Mouse (Mus musculus) myocyte (in vitro differentiated cells): ENCODE results near the gene Bdkrb2. TPM values are rescaled to one million over a fixed set of nuclear protein-coding genes. Genes with fewer than 3 reads are reported as not detected.

ENCODE experiments used
- H3K27me3 ChIP-seq: one replicate; pipeline ENCODE4 v1.6.1; 2011; ENCODE audit not compliant: control insufficient read depth, insufficient read depth, insufficient read length
- H3K36me3 ChIP-seq: one replicate; pipeline ENCODE4 v1.6.1; 2011; ENCODE audit not compliant: control insufficient read depth, insufficient read depth
- H3K4me2 ChIP-seq: one replicate; pipeline ENCODE4 v1.6.1; 2011; ENCODE audit warnings: low read depth, control low read depth
- H3K4me3 ChIP-seq: one replicate; pipeline ENCODE4 v1.5.1; 2011; ENCODE audit warnings: mild to moderate bottlenecking, control low read depth, moderate library complexity
- H3K79me2 ChIP-seq: one replicate; pipeline ENCODE4 v1.6.1; 2011; ENCODE audit not compliant: control insufficient read depth, insufficient read depth
- H3ac ChIP-seq: one replicate; pipeline ENCODE4 v1.6.1; 2011; ENCODE audit not compliant: control insufficient read depth, insufficient read length
- CEBPB ChIP-seq: IDR thresholded peaks from 2 replicates; pipeline ENCODE4 v1.6.1; 2011; ENCODE audit warnings: mild to moderate bottlenecking, moderate library complexity; ENCODE audit not compliant: poor library complexity, insufficient read depth, severe bottlenecking
- E2F4 ChIP-seq: IDR thresholded peaks from one replicate; pipeline ENCODE4 v1.6.1; 2011; ENCODE audit warnings: mild to moderate bottlenecking, control low read depth, moderate library complexity; ENCODE audit not compliant: insufficient read depth
- MAX ChIP-seq: IDR thresholded peaks from one replicate; pipeline ENCODE4 v1.6.1; 2011; ENCODE audit warnings: low read depth, mild to moderate bottlenecking, control low read depth
- MYOD1 ChIP-seq, 3 experiments: IDR thresholded peaks; one replicate each; pipeline ENCODE4 v1.6.1; 2011; ENCODE audit warnings: control low read depth in 2 of 3, low read depth in 2 of 3, mild to moderate bottlenecking in 2 of 3, moderate library complexity in 1 of 3; ENCODE audit not compliant: insufficient read length in 2 of 3, control insufficient read depth in 1 of 3
- MYOG ChIP-seq, 3 experiments: IDR thresholded peaks; one replicate each; pipeline ENCODE4 v1.6.1; 2011; ENCODE audit warnings: control low read depth in 2 of 3, low read depth in 2 of 3, mild to moderate bottlenecking in 2 of 3; ENCODE audit not compliant: insufficient read length in 2 of 3, control insufficient read depth in 1 of 3, insufficient read depth in 1 of 3
- POLR2A ChIP-seq: IDR thresholded peaks from one replicate; pipeline ENCODE4 v1.6.1; 2011; ENCODE audit warnings: low read depth, mild to moderate bottlenecking, control low read depth, moderate library complexity; ENCODE audit not compliant: insufficient read length
- POLR2AphosphoS2 ChIP-seq: IDR thresholded peaks from one replicate; pipeline ENCODE4 v1.6.1; 2011; ENCODE audit warnings: low read depth, control low read depth; ENCODE audit not compliant: insufficient read length
- REST ChIP-seq: IDR thresholded peaks from one replicate; pipeline ENCODE4 v1.6.1; 2011; ENCODE audit warnings: mild to moderate bottlenecking, control low read depth, moderate library complexity; ENCODE audit not compliant: insufficient read depth, insufficient read length
- SRF ChIP-seq: IDR thresholded peaks from one replicate; pipeline ENCODE4 v1.6.1; 2011; ENCODE audit warnings: low read depth; ENCODE audit not compliant: control insufficient read depth, insufficient read length
- TCF12 ChIP-seq: IDR thresholded peaks from one replicate; pipeline ENCODE4 v1.6.1; 2011; ENCODE audit warnings: mild to moderate bottlenecking, control low read depth; ENCODE audit not compliant: poor library complexity, insufficient read depth, severe bottlenecking
- TCF3 ChIP-seq: IDR thresholded peaks from one replicate; pipeline ENCODE4 v1.6.1; 2011; ENCODE audit warnings: low read depth, control low read depth; ENCODE audit not compliant: insufficient read length
- USF1 ChIP-seq: IDR thresholded peaks from one replicate; pipeline ENCODE4 v1.6.1; 2011; ENCODE audit warnings: low read depth, mild to moderate bottlenecking, control low read depth, moderate library complexity
- polyA plus RNA-seq: library from polyadenylated mRNA; unstranded; fragments of >200 nt; fragmentation: generic; extraction: Trizol; gene quantifications from one replicate; pipeline ENCODE4 v1.2.1, GENCODE M21; 2012; ENCODE audit warnings: missing spikeins

Bdkrb2 gene
- polyA plus RNA-seq, 1 experiment, result 2.2 TPM

DNA sequence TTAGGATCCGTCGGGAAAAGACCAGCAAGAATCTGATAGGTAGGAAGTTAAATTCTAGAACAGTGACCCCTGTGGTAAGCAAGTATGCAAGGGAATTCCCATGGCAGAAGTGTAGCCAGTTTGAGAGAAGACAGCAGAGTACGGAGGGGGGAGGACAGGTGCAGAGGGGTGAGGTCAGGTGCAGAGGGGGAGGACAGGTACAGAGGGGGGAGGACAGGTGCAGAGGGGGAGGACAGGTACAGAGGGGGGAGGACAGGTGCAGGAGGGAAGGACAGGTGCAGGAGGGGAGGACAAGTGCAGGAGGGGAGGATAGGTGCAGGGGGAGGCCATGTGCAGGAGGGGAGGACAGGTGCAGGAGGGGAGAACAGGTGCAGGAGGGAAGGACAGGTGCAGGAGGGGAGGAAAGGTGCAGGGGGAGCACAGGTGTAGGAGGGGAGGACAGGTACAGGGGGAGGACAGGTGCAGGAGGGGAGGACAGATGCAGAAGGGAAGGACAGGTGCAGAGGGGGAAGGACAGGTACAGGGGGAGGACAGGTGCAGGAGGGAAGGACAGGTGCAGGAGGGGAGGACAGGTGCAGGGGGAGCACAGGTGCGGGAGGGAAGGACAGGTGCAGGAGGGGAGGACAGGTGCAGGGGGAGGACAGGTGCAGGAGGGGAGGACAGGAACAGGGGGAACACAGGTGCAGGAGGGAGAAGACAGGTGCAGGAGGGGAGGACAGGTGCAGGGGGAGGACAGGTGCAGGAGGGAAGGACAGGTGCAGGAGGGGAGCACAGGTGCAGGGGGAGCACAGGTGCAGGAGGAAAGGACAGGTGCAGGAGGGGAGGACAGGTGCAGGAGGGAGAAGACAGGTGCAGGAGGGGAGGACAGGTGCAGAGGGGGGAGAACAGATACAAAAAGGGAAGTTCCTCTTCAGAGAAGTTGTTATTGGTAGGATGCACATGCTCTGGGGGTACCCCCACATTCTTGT lies 12.9 kb upstream of the Bdkrb2 start:
- peak in 2 of 3 experiments; percentile 50 to 69 for TF ChIP-seq MYOG (IDR thresholded peaks at IDR 0.05; ENCODE audit: control insufficient read depth in 1 of 3, insufficient read depth in 1 of 3, insufficient read length in 2 of 3, low read depth in 2 of 3)
- TF ChIP-seq POLR2A, result no peak
- TF ChIP-seq MYOD1 (IDR thresholded peaks at IDR 0.05; ENCODE audit: control insufficient read depth in 1 of 3, insufficient read length in 2 of 3, low read depth in 2 of 3), result peak in 2 of 3 experiments; percentile 60 to 73
- no peaks in the 10 kb centered on the region for H3K27me3 ChIP-seq
- no peaks in the 10 kb centered on the region for H3K79me2 ChIP-seq
- no peak overlapping the region for H3ac ChIP-seq
- no peak overlapping the region for H3K4me3 ChIP-seq
- H3K36me3 ChIP-seq, result no peaks in the 10 kb centered on the region
- no peak overlapping the region for H3K4me2 ChIP-seq

DNA sequence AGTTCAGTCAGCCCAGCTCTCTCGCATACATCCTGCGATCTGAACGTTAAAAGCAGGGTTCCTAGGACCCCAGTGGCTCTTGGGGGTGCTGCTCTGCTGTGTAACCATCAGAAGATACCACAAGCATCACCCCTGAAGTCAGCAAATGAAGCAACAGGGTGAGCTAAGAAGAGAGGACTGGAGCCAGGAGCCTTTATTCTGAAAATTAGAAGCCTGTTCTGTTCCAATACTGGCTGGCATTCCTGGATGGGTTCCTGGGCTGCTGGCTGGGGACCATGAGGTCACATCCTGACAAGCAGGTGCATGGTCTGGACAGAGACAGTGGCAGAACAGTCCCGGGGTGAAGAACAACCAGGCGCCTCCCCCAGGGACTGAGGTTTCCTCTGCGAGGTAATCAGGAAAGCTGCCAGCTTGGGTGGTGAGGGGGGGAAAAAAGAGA lies 11.5 kb upstream of the Bdkrb2 start:
- Histone ChIP-seq H3K4me3 (no peak overlapping the region), H3ac (no peak overlapping the region), H3K36me3 (no peaks in the 10 kb centered on the region), H3K4me2 (no peak overlapping the region), H3K27me3 (no peaks in the 10 kb centered on the region), H3K79me2 (no peaks in the 10 kb centered on the region)
- TF ChIP-seq POLR2A (no peak), USF1 (no peak), POLR2AphosphoS2 (no peak), MYOD1 (IDR thresholded peaks at IDR 0.05; ENCODE audit: control insufficient read depth in 1 of 3, insufficient read length in 2 of 3, low read depth in 2 of 3) (no peak), MYOG (IDR thresholded peaks at IDR 0.05; ENCODE audit: control insufficient read depth in 1 of 3, insufficient read depth in 1 of 3, insufficient read length in 2 of 3, low read depth in 2 of 3) (no peak), TCF3 (no peak), TCF12 (no peak), MAX (no peak), REST (no peak), E2F4 (no peak), SRF (no peak), CEBPB (no peak)

DNA sequence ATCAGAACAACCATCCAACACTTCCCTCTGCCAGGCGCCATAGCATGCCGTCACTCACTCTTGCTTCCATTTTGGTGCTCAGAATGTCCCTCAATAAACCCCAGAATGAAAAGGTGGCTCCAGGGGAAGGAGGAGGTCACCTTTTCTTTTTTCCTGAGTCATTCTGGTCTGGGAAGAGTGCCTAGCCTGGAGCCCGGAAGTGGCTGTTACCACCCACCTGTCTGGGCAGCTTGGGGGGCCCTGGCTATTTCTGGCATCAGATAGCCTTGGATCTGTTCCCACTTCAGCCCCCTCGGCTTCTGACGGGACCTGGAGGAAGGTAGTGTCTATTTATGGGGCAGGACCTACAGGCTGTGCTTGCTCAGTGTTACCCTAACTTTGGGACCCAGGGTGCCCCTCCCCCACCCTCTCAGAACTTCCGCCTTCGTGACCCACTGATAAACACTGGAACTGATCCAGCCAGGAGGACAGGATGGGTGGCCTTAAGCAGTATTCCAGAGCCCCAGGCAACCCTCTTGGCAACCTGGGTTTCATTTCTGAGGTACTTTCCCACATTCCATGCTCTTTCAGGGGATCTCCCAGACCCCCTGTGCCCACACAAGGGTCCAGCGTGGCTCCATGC lies 8.8 kb upstream of the Bdkrb2 start:
- H3ac ChIP-seq, result no peak overlapping the region

DNA sequence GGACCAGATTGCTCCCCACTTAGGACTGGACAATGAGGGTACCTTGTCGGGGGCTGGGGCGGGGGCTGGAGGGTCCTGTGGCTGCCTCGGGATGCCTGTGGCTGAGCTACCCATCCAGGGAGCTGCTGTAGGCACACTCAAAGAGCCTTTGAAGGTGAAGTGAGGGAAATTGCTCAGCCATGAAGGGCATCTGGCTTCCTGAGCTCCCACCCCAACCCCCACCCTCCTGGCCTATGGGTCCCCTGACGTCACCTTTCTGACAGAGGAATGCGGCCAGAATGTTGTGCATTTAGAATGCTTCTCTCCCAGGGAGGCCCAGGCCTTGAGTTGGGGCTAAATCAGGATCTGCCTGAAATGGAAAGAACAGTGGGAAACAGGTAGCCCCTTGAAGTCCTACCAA lies 7.9 kb upstream of the Bdkrb2 start:
- Histone ChIP-seq H3K79me2 (no peaks in the 10 kb centered on the region), H3K27me3 (no peaks in the 10 kb centered on the region), H3K4me2 (no peak overlapping the region), H3K4me3 (no peak overlapping the region), H3K36me3 (no peaks in the 10 kb centered on the region), H3ac (no peak overlapping the region)
- TF ChIP-seq USF1 (no peak), E2F4 (no peak), TCF12 (no peak), MYOD1 (IDR thresholded peaks at IDR 0.05; ENCODE audit: control insufficient read depth in 1 of 3, insufficient read length in 2 of 3, low read depth in 2 of 3) (no peak), CEBPB (no peak), TCF3 (no peak), REST (no peak), MAX (no peak), SRF (no peak), POLR2AphosphoS2 (no peak)

More for the DNA sequence above, 8.8 kb upstream of the Bdkrb2 start:
- H3K4me2 ChIP-seq, result no peak overlapping the region
- no peaks in the 10 kb centered on the region for H3K36me3 ChIP-seq
- H3K27me3 ChIP-seq, result no peaks in the 10 kb centered on the region
- TF ChIP-seq MAX (no peak), TCF3 (no peak), MYOD1 (IDR thresholded peaks at IDR 0.05; ENCODE audit: control insufficient read depth in 1 of 3, insufficient read length in 2 of 3, low read depth in 2 of 3) (no peak), USF1 (no peak), MYOG (IDR thresholded peaks at IDR 0.05; ENCODE audit: control insufficient read depth in 1 of 3, insufficient read depth in 1 of 3, insufficient read length in 2 of 3, low read depth in 2 of 3) (no peak), POLR2AphosphoS2 (no peak), REST (no peak), SRF (no peak), E2F4 (no peak), CEBPB (no peak), POLR2A (no peak), TCF12 (no peak)
- H3K79me2 ChIP-seq, result no peaks in the 10 kb centered on the region
- H3K4me3 ChIP-seq, result no peak overlapping the region
